In the genomic region with DNA sequence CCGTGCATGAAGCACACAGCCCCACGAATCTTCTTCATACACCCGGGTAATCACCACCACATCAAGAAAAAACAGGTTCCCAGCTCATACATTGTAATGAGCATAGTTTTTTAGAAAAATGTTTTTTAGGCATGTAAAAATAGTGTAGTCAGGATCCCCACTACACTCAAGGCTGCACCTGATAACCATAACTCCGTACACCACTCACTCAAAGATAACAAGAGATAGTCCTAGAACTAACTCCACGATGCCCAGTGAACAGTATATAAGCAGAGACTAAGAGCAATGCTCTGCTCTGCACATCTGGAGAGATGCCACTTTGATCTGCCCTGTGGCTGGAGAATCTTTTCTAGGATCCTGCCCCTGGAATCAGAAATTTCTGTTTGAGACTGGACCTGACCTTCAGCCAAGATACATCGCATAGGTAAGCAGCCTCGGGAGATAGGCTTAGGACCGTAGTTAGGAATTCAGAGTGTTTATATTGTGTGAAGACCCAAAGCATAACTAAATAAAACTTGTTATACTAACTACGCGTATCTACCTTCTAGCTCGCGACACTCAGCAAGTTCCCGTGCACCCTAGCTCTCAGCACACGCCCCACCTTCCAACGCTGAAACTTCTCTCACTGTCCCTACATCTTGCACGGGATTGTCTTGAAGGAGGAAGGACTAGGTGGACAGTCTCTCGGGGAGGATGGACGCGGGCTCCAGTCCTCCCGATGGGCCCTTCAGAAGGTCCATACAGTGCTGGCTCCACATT, we compare ENCODE assay signal across 8 mouse cellular contexts. TPM values are rescaled to one million over a fixed set of nuclear protein-coding genes. Genes with fewer than 3 reads are reported as not detected.
A peak's percentile ranks its signal among the peaks of the same experiment; 100 is the strongest.
DNase-seq lines count a peak whose midpoint lies in the region; ATAC-seq and TF ChIP-seq lines count a peak whose summit lies in the region.

No protein-coding gene starts in this region.

- peaks cover 37% of the 10 kb centered on the region for H3K79me2 ChIP-seq in myocyte (ENCODE audit: control insufficient read depth, insufficient read depth)

- H3K9ac ChIP-seq in intestine, embryonic 16.5 days (ENCODE audit: low read depth, low read length) = peak overlapping the region; percentile 82

- H3K9me3 ChIP-seq in intestine, embryonic 16.5 days (ENCODE audit: control insufficient read depth, low read length) = no peaks in the 10 kb centered on the region

- H3K4me3 ChIP-seq in intestine, embryonic 16.5 days (ENCODE audit: low read length) = peak overlapping the region; percentile 98
- peak overlapping the region; percentile 69 for H3K4me3 ChIP-seq in myocyte

- H3K36me3 ChIP-seq in intestine, embryonic 16.5 days (ENCODE audit: control insufficient read depth, insufficient read depth, low read length) = no peaks in the 10 kb centered on the region
- H3K36me3 ChIP-seq in myocyte (ENCODE audit: control insufficient read depth, insufficient read depth) = no peaks in the 10 kb centered on the region

- no peak; the same call in 1 of the 2 replicates for ATAC-seq in intestine, embryonic 16.5 days

- peak; percentile 23 for DNase-seq in cerebellum, adult 9-11 months
- DNase-seq in cerebellum, adult 9-10 months = no peak
- peak; percentile 16 for DNase-seq in urinary bladder, postnatal 14 days (ENCODE audit: low spot score)
- DNase-seq in urinary bladder, adult 18-20 months (ENCODE audit: low spot score in 2 of 2) = no peak
- DNase-seq in right cerebral cortex, adult 18-20 months = no peak
- DNase-seq in layer of hippocampus, adult 8-10 months (ENCODE audit: low spot score in 2 of 2) = no peak

- H3ac ChIP-seq in myocyte (ENCODE audit: control insufficient read depth, insufficient read length) = peak overlapping the region; percentile 41

- WGBS in intestine, embryonic 16.5 days = 15% methylated on average over 20 of the region's 20 CpGs

- H3K4me2 ChIP-seq in intestine, embryonic 16.5 days (ENCODE audit: low read depth, low read length) = peak overlapping the region; percentile 96
- H3K4me2 ChIP-seq in myocyte (ENCODE audit: low read depth) = peak overlapping the region; percentile 88

- TF ChIP-seq POLR2A in myocyte (IDR thresholded peaks at IDR 0.05; ENCODE audit: insufficient read length, low read depth) = no peak

- peaks cover 13% of the 10 kb centered on the region for H3K4me1 ChIP-seq in intestine, embryonic 16.5 days (ENCODE audit: control insufficient read depth, insufficient read depth, low read length)

- no peaks in the 10 kb centered on the region for H3K27me3 ChIP-seq in intestine, embryonic 16.5 days (replicated peaks; ENCODE audit: control insufficient read depth, insufficient read depth, low read length)
- H3K27me3 ChIP-seq in myocyte (ENCODE audit: control insufficient read depth, insufficient read depth, insufficient read length) = no peaks in the 10 kb centered on the region

- H3K27ac ChIP-seq in intestine, embryonic 16.5 days (ENCODE audit: low read length) = peak overlapping the region; percentile 70

TF ChIP-seq in myocyte, 11 proteins besides CTCF, POLR2A, EP300 and RAD21:
- TF ChIP-seq SRF (IDR thresholded peaks at IDR 0.05; ENCODE audit: control insufficient read depth, insufficient read length, low read depth) = no peak
- no peak for TF ChIP-seq TCF3 (IDR thresholded peaks at IDR 0.05; ENCODE audit: insufficient read length, low read depth)
- TF ChIP-seq POLR2AphosphoS2 (IDR thresholded peaks at IDR 0.05; ENCODE audit: insufficient read length, low read depth) = no peak
- no peak for TF ChIP-seq TCF12 (IDR thresholded peaks at IDR 0.05; ENCODE audit: insufficient read depth, poor library complexity, severe bottlenecking)
- TF ChIP-seq CEBPB (IDR thresholded peaks at IDR 0.05; ENCODE audit: insufficient read depth, poor library complexity, severe bottlenecking) = no peak
- no peak for TF ChIP-seq MAX (IDR thresholded peaks at IDR 0.05; ENCODE audit: low read depth)
- no peak for TF ChIP-seq REST (IDR thresholded peaks at IDR 0.05; ENCODE audit: insufficient read depth, insufficient read length)
- TF ChIP-seq E2F4 (IDR thresholded peaks at IDR 0.05; ENCODE audit: insufficient read depth) = no peak
- no peak for TF ChIP-seq MYOD1 (IDR thresholded peaks at IDR 0.05; ENCODE audit: control insufficient read depth in 1 of 3, insufficient read length in 2 of 3, low read depth in 2 of 3)
- no peak for TF ChIP-seq MYOG (IDR thresholded peaks at IDR 0.05; ENCODE audit: control insufficient read depth in 1 of 3, insufficient read depth in 1 of 3, insufficient read length in 2 of 3, low read depth in 2 of 3)
- no peak for TF ChIP-seq USF1 (IDR thresholded peaks at IDR 0.05; ENCODE audit: low read depth)
TF ChIP-seq in myocyte: peak in this region for 0.

RNA-seq across cellular contexts. Expression of gene Far1, which starts 0.9 kb away (rescaled TPM):
- polyA plus RNA-seq in intestine, embryonic 16.5 days (2015; fragmentation: Nextera tagmentation; extraction: Ambion mirVana) = 42.0 and 44.1 TPM in 2 replicates
- polyA plus RNA-seq in myocyte (2012; fragmentation: generic; extraction: Trizol) = 8.2 TPM
- total RNA-seq in layer of hippocampus, adult 8-10 months (2022) = 100 to 1,000 TPM; 100 to 145 (median 113) TPM

Comparison
In these comparisons a context has a peak if more than half of its experiments do, and no peak if none do; other contexts are left out.
1. DNase-seq: peak in cerebellum, adult 9-11 months (single experiment) and urinary bladder, postnatal 14 days (single experiment); none in cerebellum, adult 9-10 months (single experiment), urinary bladder, adult 18-20 months (0 of 2), right cerebral cortex, adult 18-20 months (single experiment) and layer of hippocampus, adult 8-10 months (0 of 2).